Mouse (Mus musculus) T-cell, adult 2 months (primary cell): ENCODE data around the gene Srcin1.
A peak's percentile ranks its signal among the peaks of the same experiment; 100 is the strongest.

ENCODE experiments used
- DNase-seq: peaks from one replicate; pipeline ENCODE4 v3.0.0; 2022; ENCODE audit warnings: low spot score

Srcin1 gene

GRCm38 (mm10) chr11:97576136-97576906 is at the start of gene Srcin1:
Gene Srcin1, minus strand, starts transcription at chr11:97576186.
- DNase-seq = no peak

DNA sequence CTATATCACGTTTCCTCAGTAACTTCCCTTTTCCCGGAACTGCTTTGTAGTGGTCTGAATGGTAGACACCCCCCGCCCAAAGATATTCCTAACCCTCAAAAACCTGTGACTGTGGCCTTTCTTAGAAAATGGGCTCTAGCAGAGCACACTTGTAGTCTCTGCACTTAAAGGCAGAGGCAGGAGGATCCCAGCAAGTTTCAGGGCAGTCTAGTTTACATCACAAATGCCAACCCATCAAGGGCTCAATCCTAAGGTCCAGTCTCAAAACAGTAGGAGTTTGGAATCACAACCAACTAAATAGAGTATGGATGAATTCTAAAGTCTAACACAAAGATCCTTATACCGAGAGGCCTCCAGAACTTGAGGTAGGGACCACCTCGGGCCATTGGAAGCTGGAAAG is 49.6 kb upstream of the Srcin1 start:
- DNase-seq = no peak

DNA sequence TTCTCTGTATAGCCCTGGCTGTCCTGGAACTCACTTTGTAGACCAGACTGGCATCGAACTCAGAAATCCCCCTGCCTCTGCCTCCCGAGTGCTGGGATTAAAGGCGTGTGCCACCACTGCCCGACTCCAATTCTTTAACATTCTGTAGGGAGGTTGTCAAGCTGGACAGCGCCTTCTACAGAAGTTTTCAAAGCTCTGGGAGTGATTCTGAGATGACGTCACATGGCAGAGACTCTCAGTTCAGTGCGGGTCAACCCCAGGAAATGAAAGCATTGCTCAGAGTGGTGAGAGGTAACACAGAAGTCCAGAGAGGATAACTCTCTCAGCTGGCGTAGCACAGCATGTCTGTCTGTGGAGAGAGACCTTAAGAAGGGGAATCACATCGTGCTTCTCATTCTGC is 47.2 kb upstream of the Srcin1 start:
- DNase-seq = no peak

- peak; percentile 70 for DNase-seq
Measured at GRCm38 (mm10) chr11:97622440-97622839, 46.5 kb upstream of the Srcin1 start.

DNA sequence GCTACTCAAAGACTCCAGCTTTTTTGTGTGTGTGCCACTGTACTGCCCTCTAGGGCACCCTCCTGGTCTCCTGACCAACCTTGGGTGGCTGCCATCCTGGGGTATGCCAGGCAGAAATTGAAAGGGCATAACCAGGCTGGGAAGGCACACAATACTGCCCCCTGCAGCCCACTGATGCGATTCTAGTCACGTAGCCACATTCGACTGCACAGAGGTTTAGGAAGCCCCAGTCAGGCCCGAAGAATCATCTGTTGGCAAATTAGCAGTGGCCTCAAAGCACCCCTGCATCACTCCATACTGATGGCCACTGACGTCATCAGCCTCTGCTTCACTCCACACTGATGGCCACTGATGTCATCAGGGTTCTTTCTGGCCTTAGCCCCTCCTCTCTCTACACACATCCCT is 43.4 kb upstream of the Srcin1 start:
- no peak for DNase-seq

GRCm38 (mm10) chr11:97618368-97618767 is 42.4 kb upstream of the Srcin1 start:
- no peak for DNase-seq

GRCm38 (mm10) chr11:97615276-97615675 is 39.3 kb upstream of the Srcin1 start:
- DNase-seq = no peak

- DNase-seq = no peak
Measured at GRCm38 (mm10) chr11:97611076-97611475, 35.1 kb upstream of the Srcin1 start.

DNA sequence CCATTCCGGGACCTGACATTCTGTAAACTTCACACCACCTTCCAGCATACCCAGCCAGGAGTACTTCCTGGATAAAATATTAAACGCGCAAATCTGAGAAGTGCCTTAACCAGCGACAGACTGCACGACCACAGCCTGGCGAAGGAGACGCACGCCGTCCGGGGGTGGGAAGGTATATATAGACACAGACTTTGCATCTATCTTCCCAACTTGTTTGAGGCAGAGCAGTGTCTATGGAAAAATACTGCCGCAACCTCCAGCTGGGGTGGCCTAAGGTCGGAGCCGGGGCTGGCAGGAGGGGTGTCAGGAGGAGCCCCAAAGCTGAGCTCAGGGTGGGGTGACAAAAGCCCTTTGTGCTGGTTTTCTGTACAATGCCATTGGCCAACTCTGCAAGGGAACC is 33.8 kb upstream of the Srcin1 start:
- no peak for DNase-seq

DNA sequence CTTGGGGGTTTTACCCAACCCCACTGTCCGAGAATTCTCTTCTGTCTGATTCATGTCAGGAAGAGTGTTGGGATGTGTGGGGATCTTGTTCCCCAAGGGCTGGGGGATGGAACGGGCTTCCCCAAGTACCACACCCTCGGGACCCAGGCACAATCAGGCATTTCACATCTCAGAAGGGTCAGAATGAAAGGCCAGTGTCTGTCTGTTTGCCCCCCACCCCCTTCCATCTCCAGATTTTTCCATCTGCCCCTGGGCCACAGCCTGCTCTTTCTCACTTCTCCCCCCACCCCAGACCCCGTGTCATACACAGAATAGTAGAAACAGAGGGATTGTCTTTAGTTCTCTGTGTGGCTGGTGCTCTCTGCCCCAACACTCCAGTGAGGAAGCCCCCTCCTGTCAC is 32.9 kb upstream of the Srcin1 start:
- DNase-seq = no peak

DNA sequence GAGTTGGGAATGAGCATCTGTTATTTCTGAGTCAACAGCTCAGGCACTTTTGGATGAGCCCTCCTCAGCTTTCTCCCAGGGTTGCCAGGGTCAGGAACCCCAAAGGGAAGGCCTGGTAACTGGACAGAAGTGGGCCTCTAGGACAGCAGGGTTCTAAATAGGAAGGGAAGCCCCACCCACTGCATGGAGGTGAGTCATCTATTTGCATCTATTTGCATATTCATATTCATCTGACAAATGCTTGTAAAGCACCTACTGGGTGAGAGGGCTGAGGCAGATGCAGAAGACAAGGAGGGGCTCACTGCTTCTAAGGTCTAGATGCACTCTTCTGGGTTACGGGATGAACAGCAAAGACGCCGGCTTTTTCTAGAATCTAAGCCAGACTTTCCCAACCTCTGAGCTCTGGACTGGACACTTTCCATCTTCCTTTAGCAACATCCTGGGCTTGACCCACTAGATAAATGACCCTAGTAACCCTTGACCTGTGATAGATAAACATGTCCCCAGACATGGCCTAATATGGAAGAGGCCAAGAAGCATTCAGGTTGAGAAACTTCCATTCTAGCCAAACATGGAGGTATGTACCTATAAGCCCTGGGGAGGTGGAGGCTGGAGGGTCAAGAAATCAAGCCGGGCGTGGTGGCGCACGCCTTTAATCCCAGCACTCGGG is 31.2 kb upstream of the Srcin1 start:
- no peak for DNase-seq

- no peak for DNase-seq
Measured at GRCm38 (mm10) chr11:97603891-97604290, 27.9 kb upstream of the Srcin1 start.

- DNase-seq = no peak
Measured at GRCm38 (mm10) chr11:97602223-97602622, 26.2 kb upstream of the Srcin1 start.

- DNase-seq = no peak
Measured at GRCm38 (mm10) chr11:97599104-97599503, 23.1 kb upstream of the Srcin1 start.

DNA sequence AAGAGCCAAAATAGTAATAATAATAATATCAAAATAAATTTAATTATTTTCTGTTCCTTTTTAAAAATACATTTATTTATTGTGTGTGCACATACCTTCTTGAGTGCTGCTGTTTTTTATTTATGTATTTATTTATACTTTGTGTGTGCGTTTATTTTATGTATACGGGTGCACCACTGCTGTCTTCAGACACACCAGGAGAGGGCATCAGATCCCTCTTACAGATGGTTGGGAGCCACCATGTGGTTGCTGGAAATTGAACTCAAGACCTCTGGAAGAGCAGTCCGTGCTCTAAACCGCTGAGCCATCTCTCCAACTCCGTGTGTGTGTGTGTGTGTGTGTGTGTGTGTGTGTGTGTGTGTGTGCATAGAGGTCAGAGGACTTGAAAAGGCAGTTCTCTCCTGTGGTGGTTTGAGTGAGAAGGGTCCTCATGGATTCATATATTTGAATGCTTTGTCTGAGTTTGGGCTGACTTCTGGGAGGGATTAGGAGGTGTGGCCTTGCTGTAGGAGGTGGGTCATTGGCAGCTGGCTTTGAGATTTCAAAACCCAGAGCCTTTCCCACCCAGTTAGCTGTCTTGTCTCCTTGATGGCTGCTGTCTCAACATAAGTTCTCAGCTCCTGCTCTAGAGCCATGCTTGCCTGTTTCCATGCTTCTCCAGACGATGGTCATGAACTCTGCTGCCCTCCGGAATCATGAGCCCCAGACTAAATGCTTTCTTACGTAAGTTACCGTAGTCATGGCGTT is 22.1 kb upstream of the Srcin1 start:
- no peak for DNase-seq

DNA sequence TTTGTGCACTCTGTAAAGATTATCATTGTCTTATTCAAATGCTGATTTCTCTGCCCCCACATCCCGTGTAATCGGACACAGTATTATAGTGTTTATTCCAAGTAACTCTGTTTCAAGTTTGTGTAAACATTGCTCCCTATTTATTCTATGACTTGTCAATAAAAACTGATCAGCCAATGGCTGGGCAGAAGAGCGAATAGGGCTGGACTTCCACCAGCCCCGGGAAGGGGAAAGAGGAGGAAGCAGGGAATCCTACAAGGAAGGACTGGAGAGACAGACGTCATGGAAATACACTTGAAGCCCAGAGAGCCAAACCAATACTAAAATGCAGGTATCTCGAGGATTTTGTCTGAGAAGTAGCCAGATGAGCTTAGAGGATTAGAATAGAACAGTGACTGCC is 18.1 kb upstream of the Srcin1 start:
- no peak for DNase-seq

DNA sequence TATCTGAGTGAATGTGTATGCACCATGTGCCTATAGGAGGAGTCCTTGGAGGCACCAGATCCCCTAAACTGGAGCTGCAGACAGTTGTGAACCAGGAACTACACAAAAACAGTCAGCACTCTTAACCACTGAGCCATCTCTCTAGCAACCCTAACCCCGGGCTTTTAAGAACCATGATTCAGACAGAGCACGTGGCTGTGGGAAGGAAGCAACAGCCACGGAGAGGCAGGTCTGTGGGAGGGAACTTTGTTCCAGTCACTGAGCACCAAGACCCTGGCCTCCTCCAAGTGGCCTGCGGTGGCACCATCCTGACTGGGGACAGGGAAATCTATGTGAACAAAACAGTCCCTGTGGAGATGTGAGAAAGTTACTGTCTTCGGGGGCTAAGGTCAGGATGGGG is 15.9 kb upstream of the Srcin1 start:
- no peak for DNase-seq

GRCm38 (mm10) chr11:97590227-97590960 is 14.4 kb upstream of the Srcin1 start:
- no peak for DNase-seq

DNA sequence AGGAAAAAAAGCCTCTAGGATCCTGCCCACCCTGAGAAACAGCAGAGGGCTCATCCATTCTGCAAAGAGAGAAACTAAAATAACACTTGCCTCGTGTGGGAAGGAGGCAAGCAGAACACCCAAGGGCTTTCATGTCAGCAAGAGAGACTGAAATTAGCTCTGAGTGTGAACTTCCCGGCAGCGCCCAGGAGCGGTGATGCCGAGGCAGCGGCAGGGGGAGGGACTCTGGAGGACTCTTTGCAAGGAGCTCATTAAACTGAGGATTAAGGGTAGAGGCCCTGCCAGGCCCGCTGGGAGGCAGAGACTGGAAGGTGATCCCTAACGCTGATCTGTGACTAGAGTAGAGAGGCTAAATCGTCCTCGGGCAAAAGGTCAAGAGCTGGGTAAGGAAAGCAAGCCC is 13.2 kb upstream of the Srcin1 start:
- DNase-seq = no peak

DNA sequence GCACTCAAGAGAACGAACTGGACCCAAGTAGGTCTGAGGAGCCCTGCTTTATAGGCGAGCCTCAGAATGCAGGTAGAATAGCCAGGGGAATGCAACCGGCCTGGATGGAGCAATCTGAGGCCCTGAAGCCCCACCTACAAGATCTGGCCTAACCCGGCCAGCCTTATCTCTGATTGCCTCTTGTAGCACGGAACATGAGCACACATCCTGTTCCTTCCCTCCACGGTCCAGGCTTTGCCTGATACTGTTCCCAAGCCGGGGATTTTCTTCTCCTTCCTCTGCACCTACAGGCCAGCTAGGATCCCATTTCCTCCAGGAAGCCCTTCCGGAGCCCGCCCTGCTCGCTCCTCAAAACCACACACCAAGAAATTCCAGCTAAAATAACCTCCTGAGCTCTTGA is 9.9 kb upstream of the Srcin1 start:
- no peak for DNase-seq

DNA sequence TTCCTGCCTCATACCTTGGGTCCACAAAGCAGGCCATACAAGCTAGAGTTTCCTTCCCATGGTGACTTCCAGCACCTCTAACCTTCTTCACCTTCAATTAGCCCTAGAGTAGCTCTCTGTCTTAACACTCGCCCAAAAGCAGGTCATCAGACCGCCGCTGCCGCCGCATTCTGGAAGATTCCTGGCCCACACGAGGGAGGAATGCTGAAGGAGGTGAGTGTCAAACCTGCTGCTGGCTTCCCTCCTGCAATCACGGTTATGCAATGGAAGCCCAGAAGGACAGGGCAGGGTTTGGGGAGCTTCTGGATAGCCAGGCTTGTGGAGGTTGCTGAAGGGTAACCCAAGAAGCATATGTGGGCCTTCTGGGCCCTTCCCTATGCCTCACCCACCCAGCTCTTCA is 8.5 kb upstream of the Srcin1 start:
- no peak for DNase-seq

GRCm38 (mm10) chr11:97579088-97579857 is 3.3 kb upstream of the Srcin1 start:
- no peak for DNase-seq
